Mouse (Mus musculus): Measurements from ENCODE around the gene Adgrl2. TPM values are rescaled to one million over a fixed set of nuclear protein-coding genes. Genes with fewer than 3 reads are reported as not detected.

Adgrl2 gene
- polyA plus RNA-seq, 1 experiment: 6.6 TPM

- no peak overlapping the region for H3K4me3 ChIP-seq (ENCODE audit: extremely low read depth, insufficient read depth, insufficient read length)
These were observed 64.0 kb downstream of the Adgrl2 start for GRCm38 (mm10) chr3:148926330-148926729.

GRCm38 (mm10) chr3:148922618-148923095 lies 67.7 kb downstream of the Adgrl2 start:
- Histone ChIP-seq H3K4me3 (ENCODE audit: extremely low read depth, insufficient read depth, insufficient read length) (no peak overlapping the region), H3K36me3 (ENCODE audit: control insufficient read depth, insufficient read depth, low read length) (no peaks in the 10 kb centered on the region), H3K27me3 (ENCODE audit: control insufficient read depth, insufficient read depth, low read length) (no peaks in the 10 kb centered on the region), H3K27ac (ENCODE audit: insufficient read depth, low read length) (no peak overlapping the region), H3K4me1 (ENCODE audit: control insufficient read depth, insufficient read depth, insufficient read length) (no peaks in the 10 kb centered on the region)
- WGBS: 93% methylated on average over 14 of the region's 14 CpGs
- TF ChIP-seq POLR2A (IDR thresholded peaks at IDR 0.05; ENCODE audit: low read depth, low read length): no peak
- no peak for TF ChIP-seq CTCF (IDR thresholded peaks at IDR 0.05; ENCODE audit: extremely low read depth, insufficient read depth, insufficient read length, insufficient replicate concordance)
- no peak for DNase-seq (ENCODE audit: low read depth in 1 of 2, low spot score in 2 of 2)

More at GRCm38 (mm10) chr3:148926330-148926729, 64.0 kb downstream of the Adgrl2 start:
- no peaks in the 10 kb centered on the region for H3K36me3 ChIP-seq (ENCODE audit: control insufficient read depth, insufficient read depth, low read length)
- H3K27ac ChIP-seq (ENCODE audit: insufficient read depth, low read length): no peak overlapping the region
- H3K27me3 ChIP-seq (ENCODE audit: control insufficient read depth, insufficient read depth, low read length): no peaks in the 10 kb centered on the region
- TF ChIP-seq CTCF (IDR thresholded peaks at IDR 0.05; ENCODE audit: extremely low read depth, insufficient read depth, insufficient read length, insufficient replicate concordance) (no peak), POLR2A (IDR thresholded peaks at IDR 0.05; ENCODE audit: low read depth, low read length) (no peak)
- DNase-seq (ENCODE audit: low read depth in 1 of 2, low spot score in 2 of 2): no peak
- 84% methylated on average over 3 of the region's 3 CpGs for WGBS
- no peaks in the 10 kb centered on the region for H3K4me1 ChIP-seq (ENCODE audit: control insufficient read depth, insufficient read depth, insufficient read length)

GRCm38 (mm10) chr3:148921966-148922587 lies 68.3 kb downstream of the Adgrl2 start:
- no peak overlapping the region for H3K27ac ChIP-seq (ENCODE audit: insufficient read depth, low read length)
- no peaks in the 10 kb centered on the region for H3K36me3 ChIP-seq (ENCODE audit: control insufficient read depth, insufficient read depth, low read length)
- H3K27me3 ChIP-seq (ENCODE audit: control insufficient read depth, insufficient read depth, low read length): no peaks in the 10 kb centered on the region
- no peaks in the 10 kb centered on the region for H3K4me1 ChIP-seq (ENCODE audit: control insufficient read depth, insufficient read depth, insufficient read length)
- TF ChIP-seq POLR2A (IDR thresholded peaks at IDR 0.05; ENCODE audit: low read depth, low read length) (no peak), CTCF (IDR thresholded peaks at IDR 0.05; ENCODE audit: extremely low read depth, insufficient read depth, insufficient read length, insufficient replicate concordance) (no peak)
- no peak overlapping the region for H3K4me3 ChIP-seq (ENCODE audit: extremely low read depth, insufficient read depth, insufficient read length)
- WGBS: 94% methylated on average over 13 of the region's 13 CpGs
- no peak for DNase-seq (ENCODE audit: low read depth in 1 of 2, low spot score in 2 of 2)

GRCm38 (mm10) chr3:148920881-148921280 lies 69.5 kb downstream of the Adgrl2 start:
- WGBS: 94% methylated on average over 6 of the region's 6 CpGs
- H3K27ac ChIP-seq (ENCODE audit: insufficient read depth, low read length): no peak overlapping the region

GRCm38 (mm10) chr3:148918425-148918824 lies 71.9 kb downstream of the Adgrl2 start:
- H3K27ac ChIP-seq (ENCODE audit: insufficient read depth, low read length): no peak overlapping the region
- 52% methylated on average over 5 of the region's 5 CpGs for WGBS
- no peaks in the 10 kb centered on the region for H3K36me3 ChIP-seq (ENCODE audit: control insufficient read depth, insufficient read depth, low read length)
- DNase-seq (ENCODE audit: low read depth in 1 of 2, low spot score in 2 of 2): no peak
- TF ChIP-seq CTCF (IDR thresholded peaks at IDR 0.05; ENCODE audit: extremely low read depth, insufficient read depth, insufficient read length, insufficient replicate concordance) (no peak), POLR2A (IDR thresholded peaks at IDR 0.05; ENCODE audit: low read depth, low read length) (no peak)
- H3K4me3 ChIP-seq (ENCODE audit: extremely low read depth, insufficient read depth, insufficient read length): no peak overlapping the region
- H3K4me1 ChIP-seq (ENCODE audit: control insufficient read depth, insufficient read depth, insufficient read length): no peaks in the 10 kb centered on the region
- H3K27me3 ChIP-seq (ENCODE audit: control insufficient read depth, insufficient read depth, low read length): no peaks in the 10 kb centered on the region

More at GRCm38 (mm10) chr3:148920881-148921280, 69.5 kb downstream of the Adgrl2 start:
- Histone ChIP-seq H3K27me3 (ENCODE audit: control insufficient read depth, insufficient read depth, low read length) (no peaks in the 10 kb centered on the region), H3K4me3 (ENCODE audit: extremely low read depth, insufficient read depth, insufficient read length) (no peak overlapping the region), H3K4me1 (ENCODE audit: control insufficient read depth, insufficient read depth, insufficient read length) (no peaks in the 10 kb centered on the region), H3K36me3 (ENCODE audit: control insufficient read depth, insufficient read depth, low read length) (no peaks in the 10 kb centered on the region)
- TF ChIP-seq CTCF (IDR thresholded peaks at IDR 0.05; ENCODE audit: extremely low read depth, insufficient read depth, insufficient read length, insufficient replicate concordance) (no peak), POLR2A (IDR thresholded peaks at IDR 0.05; ENCODE audit: low read depth, low read length) (no peak)
- no peak for DNase-seq (ENCODE audit: low read depth in 1 of 2, low spot score in 2 of 2)

GRCm38 (mm10) chr3:148917837-148918236 lies 72.5 kb downstream of the Adgrl2 start:
- no peak overlapping the region for H3K4me3 ChIP-seq (ENCODE audit: extremely low read depth, insufficient read depth, insufficient read length)
- TF ChIP-seq CTCF (IDR thresholded peaks at IDR 0.05; ENCODE audit: extremely low read depth, insufficient read depth, insufficient read length, insufficient replicate concordance): no peak
- no peak for TF ChIP-seq POLR2A (IDR thresholded peaks at IDR 0.05; ENCODE audit: low read depth, low read length)
- H3K4me1 ChIP-seq (ENCODE audit: control insufficient read depth, insufficient read depth, insufficient read length): no peaks in the 10 kb centered on the region
- 54% methylated on average over 7 of the region's 7 CpGs for WGBS
- H3K27ac ChIP-seq (ENCODE audit: insufficient read depth, low read length): no peak overlapping the region
- no peaks in the 10 kb centered on the region for H3K27me3 ChIP-seq (ENCODE audit: control insufficient read depth, insufficient read depth, low read length)
- no peaks in the 10 kb centered on the region for H3K36me3 ChIP-seq (ENCODE audit: control insufficient read depth, insufficient read depth, low read length)
- no peak for DNase-seq (ENCODE audit: low read depth in 1 of 2, low spot score in 2 of 2)

- WGBS: 88% methylated on average over 5 of the region's 5 CpGs
- DNase-seq (ENCODE audit: low read depth in 1 of 2, low spot score in 2 of 2): no peak
- H3K4me1 ChIP-seq (ENCODE audit: control insufficient read depth, insufficient read depth, insufficient read length): no peaks in the 10 kb centered on the region
- no peak overlapping the region for H3K27ac ChIP-seq (ENCODE audit: insufficient read depth, low read length)
- no peaks in the 10 kb centered on the region for H3K27me3 ChIP-seq (ENCODE audit: control insufficient read depth, insufficient read depth, low read length)
- no peak for TF ChIP-seq CTCF (IDR thresholded peaks at IDR 0.05; ENCODE audit: extremely low read depth, insufficient read depth, insufficient read length, insufficient replicate concordance)
- TF ChIP-seq POLR2A (IDR thresholded peaks at IDR 0.05; ENCODE audit: low read depth, low read length): no peak
- H3K4me3 ChIP-seq (ENCODE audit: extremely low read depth, insufficient read depth, insufficient read length): no peak overlapping the region
- no peaks in the 10 kb centered on the region for H3K36me3 ChIP-seq (ENCODE audit: control insufficient read depth, insufficient read depth, low read length)
These were observed 74.1 kb downstream of the Adgrl2 start for GRCm38 (mm10) chr3:148916226-148916625.

All from spleen, adult 2 months (tissue).